Comparison of ENCODE assay signal across 10 mouse cellular contexts in genomic region chr4:132944776-132945175, GRCm38 (mm10). TPM values are rescaled to one million over a fixed set of nuclear protein-coding genes. Genes with fewer than 3 reads are reported as not detected.
DNase-seq lines count a peak whose midpoint lies in the region; ATAC-seq and TF ChIP-seq lines count a peak whose summit lies in the region.
"Had no signal": no experiment of that assay in that cellular context is flagged by ENCODE, and none has a peak within 500 bp of the region (broad histone marks: within the 10 kb centered on the region; RNA-seq: fewer than 3 reads in every experiment).

No protein-coding gene starts in this region.

- H3K36me3 ChIP-seq in embryonic facial prominence, embryonic 13.5 days: no peaks in the 10 kb centered on the region
- H3K36me3 ChIP-seq in embryonic facial prominence, embryonic 10.5 days (replicated peaks): no peaks in the 10 kb centered on the region
- H3K36me3 ChIP-seq in C2C12 (ENCODE audit: control insufficient read depth, insufficient read depth): no peaks in the 10 kb centered on the region
- no peaks in the 10 kb centered on the region for H3K36me3 ChIP-seq in heart, embryonic 16.5 days (ENCODE audit: control insufficient read depth, insufficient read depth)
- no peaks in the 10 kb centered on the region for H3K36me3 ChIP-seq in forebrain, postnatal 0 days (ENCODE audit: insufficient read depth)

- no peak for ATAC-seq in embryonic facial prominence, embryonic 13.5 days (ENCODE audit: insufficient number of reproducible peaks, insufficient read depth, low FRiP score, low TSS enrichment, low read depth)
- ATAC-seq in heart, embryonic 16.5 days (replicated peaks; ENCODE audit: extremely low read depth, insufficient read depth, low FRiP score): no peak
- ATAC-seq in forebrain, postnatal 0 days: no peak

- H3K4me2 ChIP-seq in embryonic facial prominence, embryonic 13.5 days: no peak overlapping the region
- H3K4me2 ChIP-seq in heart, embryonic 16.5 days (ENCODE audit: low read depth, low read length): no peak overlapping the region
- H3K4me2 ChIP-seq in forebrain, postnatal 0 days (ENCODE audit: low read depth): no peak overlapping the region
- H3K4me2 ChIP-seq: hindbrain, embryonic 14.5 days had no signal

- DNase-seq in embryonic facial prominence, embryonic 10.5 days (ENCODE audit: low spot score): no peak
- DNase-seq in layer of hippocampus, adult 2 months (ENCODE audit: low spot score in 2 of 2): no peak
- no peak for DNase-seq in layer of hippocampus, postnatal 14 days (ENCODE audit: low spot score in 2 of 2)
- DNase-seq in right cerebral cortex, postnatal 14 days: no peak
- DNase-seq in forebrain, postnatal 0 days: no peak

- 0 out of 2 replicates have a peak overlapping the region, but pooled peaks have one; percentile 63 for H3K9ac ChIP-seq in embryonic facial prominence, embryonic 13.5 days
- peak overlapping the region; percentile 35; the same call in 1 of the 2 replicates for H3K9ac ChIP-seq in heart, embryonic 16.5 days (ENCODE audit: low read length)
- H3K9ac ChIP-seq in forebrain, postnatal 0 days: no peak overlapping the region
- H3K9ac ChIP-seq: hindbrain, embryonic 14.5 days had no signal

- H3K9me3 ChIP-seq in embryonic facial prominence, embryonic 13.5 days: no peaks in the 10 kb centered on the region
- no peaks in the 10 kb centered on the region for H3K9me3 ChIP-seq in embryonic facial prominence, embryonic 10.5 days
- H3K9me3 ChIP-seq in heart, embryonic 16.5 days (replicated peaks; ENCODE audit: control insufficient read depth, low read length): no peaks in the 10 kb centered on the region
- H3K9me3 ChIP-seq in forebrain, postnatal 0 days (ENCODE audit: low read length): no peaks in the 10 kb centered on the region

- H3K4me1 ChIP-seq in embryonic facial prominence, embryonic 13.5 days: peaks cover 21% of the 10 kb centered on the region
- H3K4me1 ChIP-seq in embryonic facial prominence, embryonic 10.5 days: peaks cover 40% of the 10 kb centered on the region
- peaks cover 26% of the 10 kb centered on the region for H3K4me1 ChIP-seq in heart, embryonic 16.5 days (ENCODE audit: control insufficient read depth, insufficient read depth, low read length)
- peaks cover 5% of the 10 kb centered on the region; the same call in 1 of the 2 replicates for H3K4me1 ChIP-seq in forebrain, postnatal 0 days (ENCODE audit: insufficient read depth)

- no peak overlapping the region for H3K4me3 ChIP-seq in embryonic facial prominence, embryonic 13.5 days
- H3K4me3 ChIP-seq in embryonic facial prominence, embryonic 10.5 days: no peak overlapping the region
- H3K4me3 ChIP-seq in layer of hippocampus, adult 2 months: no peak overlapping the region
- H3K4me3 ChIP-seq in C2C12 (ENCODE audit: insufficient read depth, poor library complexity, severe bottlenecking): no peak overlapping the region
- H3K4me3 ChIP-seq in heart, embryonic 16.5 days (ENCODE audit: low read length): no peak overlapping the region
- H3K4me3 ChIP-seq in forebrain, postnatal 0 days (ENCODE audit: low read depth, low read length): no peak overlapping the region

- H3K79me2 ChIP-seq in C2C12 (ENCODE audit: control insufficient read depth, insufficient read depth): no peaks in the 10 kb centered on the region

- WGBS in embryonic facial prominence, embryonic 13.5 days: 79% methylated on average over 4 of the region's 4 CpGs
- 75% methylated on average over 4 of the region's 4 CpGs for WGBS in embryonic facial prominence, embryonic 10.5 days
- WGBS in heart, embryonic 16.5 days: 54% methylated on average over 4 of the region's 4 CpGs
- 91% methylated on average over 4 of the region's 4 CpGs for WGBS in forebrain, postnatal 0 days

- no peaks in the 10 kb centered on the region for H3K79me3 ChIP-seq in C2C12 (ENCODE audit: low read depth)

- 0 out of 2 replicates have a peak, but pooled peaks cover 3% of the 10 kb centered on the region for H3K27me3 ChIP-seq in embryonic facial prominence, embryonic 13.5 days
- peaks cover 21% of the 10 kb centered on the region for H3K27me3 ChIP-seq in embryonic facial prominence, embryonic 10.5 days (replicated peaks; ENCODE audit: low read depth, poor library complexity, severe bottlenecking)
- no peaks in the 10 kb centered on the region for H3K27me3 ChIP-seq in C2C12 (ENCODE audit: control insufficient read depth, insufficient read depth, insufficient read length)
- H3K27me3 ChIP-seq in heart, embryonic 16.5 days (ENCODE audit: control insufficient read depth, insufficient read depth, low read length): no peaks in the 10 kb centered on the region
- H3K27me3 ChIP-seq in forebrain, postnatal 0 days (ENCODE audit: insufficient read depth, low read length): no peaks in the 10 kb centered on the region
- H3K27me3 ChIP-seq: Patski had no signal

- no peak overlapping the region for H3ac ChIP-seq in C2C12 (ENCODE audit: control insufficient read depth, insufficient read length, low read depth)

- H3K27ac ChIP-seq in embryonic facial prominence, embryonic 13.5 days: no peak overlapping the region
- H3K27ac ChIP-seq in embryonic facial prominence, embryonic 10.5 days (replicated peaks): no peak overlapping the region
- H3K27ac ChIP-seq in layer of hippocampus, adult 2 months: peak overlapping the region; percentile 86; the same call in 1 of the 2 replicates
- H3K27ac ChIP-seq in heart, embryonic 16.5 days (ENCODE audit: low read length): peak overlapping the region; percentile 70
- no peak overlapping the region for H3K27ac ChIP-seq in forebrain, postnatal 0 days (ENCODE audit: low read depth, low read length)
- H3K27ac ChIP-seq: hindbrain, embryonic 14.5 days had no signal

- TF ChIP-seq CTCF in layer of hippocampus, adult 2 months (conservative IDR thresholded peaks at IDR 0.05): no peak
- no peak for TF ChIP-seq CTCF in C2C12 (IDR thresholded peaks at IDR 0.05; ENCODE audit: control insufficient read depth, insufficient read depth, insufficient read length)
- no peak for TF ChIP-seq CTCF in forebrain, postnatal 0 days (IDR thresholded peaks at IDR 0.05; ENCODE audit: low read depth)

TF ChIP-seq in C2C12, 6 proteins besides CTCF, POLR2A, EP300 and RAD21:
- peak; percentile 33 for TF ChIP-seq CEBPB (IDR thresholded peaks at IDR 0.05; ENCODE audit: low read depth)
- no peak for TF ChIP-seq MYOG (IDR thresholded peaks at IDR 0.05; ENCODE audit: control insufficient read depth, extremely low read depth, insufficient read length)

RNA-seq across cellular contexts. Expression of gene Fam76a, which starts 22.4 kb away (rescaled TPM):
- polyA plus RNA-seq in embryonic facial prominence, embryonic 13.5 days (2015; fragmentation: Nextera tagmentation; extraction: Ambion mirVana): 44.7 and 47.7 TPM in 2 replicates
- 31.0 and 32.1 TPM in 2 replicates for polyA plus RNA-seq in embryonic facial prominence, embryonic 10.5 days (2016; fragmentation: Nextera tagmentation; extraction: Ambion mirVana)
- total RNA-seq in layer of hippocampus, adult 2 months (2021): 10 to 100 TPM; 51.2 to 54.5 TPM
- 10 to 100 TPM; 32.4 to 34.6 TPM for total RNA-seq in layer of hippocampus, postnatal 14 days (2021)
- 15.5 TPM for polyA plus RNA-seq in C2C12 (2012; fragmentation: generic; extraction: Trizol)
- 41.5 and 46.2 TPM in 2 replicates for polyA plus RNA-seq in heart, embryonic 16.5 days (2015; fragmentation: Nextera tagmentation; extraction: Ambion mirVana)
- 27.9 and 29.8 TPM in 2 replicates for total RNA-seq in forebrain, postnatal 0 days (2014; rRNA removed)
- polyA plus RNA-seq in forebrain, postnatal 0 days (2015; fragmentation: Nextera tagmentation; extraction: Ambion mirVana): 28.0 and 41.0 TPM in 2 replicates

RNA-seq across cellular contexts. Expression of gene Fgr, which starts 29.1 kb away (rescaled TPM):
- 0.10 and 0.28 TPM in 2 replicates for polyA plus RNA-seq in embryonic facial prominence, embryonic 13.5 days (2015; fragmentation: Nextera tagmentation; extraction: Ambion mirVana)
- 0.16 and 0.21 TPM in 2 replicates for polyA plus RNA-seq in embryonic facial prominence, embryonic 10.5 days (2016; fragmentation: Nextera tagmentation; extraction: Ambion mirVana)
- total RNA-seq in layer of hippocampus, adult 2 months (2021): under 1 TPM in 1 of 2 experiments, not detected in 1; 0.12 TPM
- total RNA-seq in layer of hippocampus, postnatal 14 days (2021): not detected
- 0.01 TPM for polyA plus RNA-seq in C2C12 (2012; fragmentation: generic; extraction: Trizol)
- polyA plus RNA-seq in heart, embryonic 16.5 days (2015; fragmentation: Nextera tagmentation; extraction: Ambion mirVana): 0.70 and 1.4 TPM in 2 replicates
- total RNA-seq in forebrain, postnatal 0 days (2014; rRNA removed): not detected in 2 replicates
- polyA plus RNA-seq in forebrain, postnatal 0 days (2015; fragmentation: Nextera tagmentation; extraction: Ambion mirVana): 0.06 TPM in 2 replicates
- polyA plus RNA-seq: Patski had no signal

Comparison
In these comparisons a context has a peak if more than half of its experiments do, and no peak if none do; other contexts are left out.
1. H3K27ac ChIP-seq: peak in layer of hippocampus, adult 2 months (single experiment) and heart, embryonic 16.5 days (single experiment); none in embryonic facial prominence, embryonic 13.5 days (single experiment), embryonic facial prominence, embryonic 10.5 days (single experiment) and forebrain, postnatal 0 days (single experiment).